Mouse (Mus musculus): ENCODE results near the gene Hbp1. TPM values are rescaled to one million over a fixed set of nuclear protein-coding genes. Genes with fewer than 3 reads are reported as not detected.

Gene Hbp1
- polyA plus RNA-seq, 1 experiment = 38.4 TPM

- no peak overlapping the region for H3K27ac ChIP-seq (ENCODE audit: insufficient read depth, low read length)
- H3K4me3 ChIP-seq (ENCODE audit: extremely low read depth, insufficient read depth, insufficient read length) = no peak overlapping the region
- no peaks in the 10 kb centered on the region for H3K27me3 ChIP-seq (ENCODE audit: control insufficient read depth, insufficient read depth, low read length)
- H3K36me3 ChIP-seq (ENCODE audit: control insufficient read depth, insufficient read depth, low read length) = no peaks in the 10 kb centered on the region
- H3K4me1 ChIP-seq (ENCODE audit: control insufficient read depth, insufficient read depth, insufficient read length) = no peaks in the 10 kb centered on the region
- no peak for DNase-seq (ENCODE audit: low read depth in 1 of 2, low spot score in 2 of 2)
- TF ChIP-seq POLR2A (IDR thresholded peaks at IDR 0.05; ENCODE audit: low read depth, low read length) (no peak), CTCF (IDR thresholded peaks at IDR 0.05; ENCODE audit: extremely low read depth, insufficient read depth, insufficient read length, insufficient replicate concordance) (no peak)
- WGBS = 71% methylated on average over 7 of the region's 7 CpGs
These were observed 26.2 kb upstream of the Hbp1 start for GRCm38 (mm10) chr12:31976544-31976943.

GRCm38 (mm10) chr12:31973473-31974172, 23.3 kb upstream of the Hbp1 start:
- no peak overlapping the region for H3K27ac ChIP-seq (ENCODE audit: insufficient read depth, low read length)

GRCm38 (mm10) chr12:31971547-31971946, 21.2 kb upstream of the Hbp1 start:
- DNase-seq (ENCODE audit: low read depth in 1 of 2, low spot score in 2 of 2) = no peak
- no peaks in the 10 kb centered on the region for H3K4me1 ChIP-seq (ENCODE audit: control insufficient read depth, insufficient read depth, insufficient read length)
- no peaks in the 10 kb centered on the region for H3K27me3 ChIP-seq (ENCODE audit: control insufficient read depth, insufficient read depth, low read length)
- H3K36me3 ChIP-seq (ENCODE audit: control insufficient read depth, insufficient read depth, low read length) = no peaks in the 10 kb centered on the region
- H3K4me3 ChIP-seq (ENCODE audit: extremely low read depth, insufficient read depth, insufficient read length) = no peak overlapping the region
- TF ChIP-seq CTCF (IDR thresholded peaks at IDR 0.05; ENCODE audit: extremely low read depth, insufficient read depth, insufficient read length, insufficient replicate concordance) (no peak), POLR2A (IDR thresholded peaks at IDR 0.05; ENCODE audit: low read depth, low read length) (no peak)
- H3K27ac ChIP-seq (ENCODE audit: insufficient read depth, low read length) = no peak overlapping the region
- 97% methylated on average over 8 of the region's 8 CpGs for WGBS

More at GRCm38 (mm10) chr12:31973473-31974172, 23.3 kb upstream of the Hbp1 start:
- Histone ChIP-seq H3K4me3 (ENCODE audit: extremely low read depth, insufficient read depth, insufficient read length) (no peak overlapping the region), H3K4me1 (ENCODE audit: control insufficient read depth, insufficient read depth, insufficient read length) (no peaks in the 10 kb centered on the region), H3K36me3 (ENCODE audit: control insufficient read depth, insufficient read depth, low read length) (no peaks in the 10 kb centered on the region), H3K27me3 (ENCODE audit: control insufficient read depth, insufficient read depth, low read length) (no peaks in the 10 kb centered on the region)
- WGBS = 38% methylated on average over 13 of the region's 13 CpGs
- TF ChIP-seq POLR2A (IDR thresholded peaks at IDR 0.05; ENCODE audit: low read depth, low read length) (no peak), CTCF (IDR thresholded peaks at IDR 0.05; ENCODE audit: extremely low read depth, insufficient read depth, insufficient read length, insufficient replicate concordance) (no peak)
- DNase-seq (ENCODE audit: low read depth in 1 of 2, low spot score in 2 of 2) = peak; percentile 55 to 79

GRCm38 (mm10) chr12:31969111-31969510, 18.8 kb upstream of the Hbp1 start:
- DNase-seq (ENCODE audit: low read depth in 1 of 2, low spot score in 2 of 2) = no peak
- no peaks in the 10 kb centered on the region for H3K27me3 ChIP-seq (ENCODE audit: control insufficient read depth, insufficient read depth, low read length)
- no peak for TF ChIP-seq POLR2A (IDR thresholded peaks at IDR 0.05; ENCODE audit: low read depth, low read length)
- no peak for TF ChIP-seq CTCF (IDR thresholded peaks at IDR 0.05; ENCODE audit: extremely low read depth, insufficient read depth, insufficient read length, insufficient replicate concordance)
- no peak overlapping the region for H3K4me3 ChIP-seq (ENCODE audit: extremely low read depth, insufficient read depth, insufficient read length)
- no peaks in the 10 kb centered on the region for H3K4me1 ChIP-seq (ENCODE audit: control insufficient read depth, insufficient read depth, insufficient read length)
- H3K36me3 ChIP-seq (ENCODE audit: control insufficient read depth, insufficient read depth, low read length) = no peaks in the 10 kb centered on the region
- 75% methylated on average over 1 of the region's 1 CpGs for WGBS
- H3K27ac ChIP-seq (ENCODE audit: insufficient read depth, low read length) = no peak overlapping the region

GRCm38 (mm10) chr12:31967536-31967935, 17.2 kb upstream of the Hbp1 start:
- H3K4me3 ChIP-seq (ENCODE audit: extremely low read depth, insufficient read depth, insufficient read length) = no peak overlapping the region
- DNase-seq (ENCODE audit: low read depth in 1 of 2, low spot score in 2 of 2) = peak in 1 of 2 experiments; percentile 57
- H3K27me3 ChIP-seq (ENCODE audit: control insufficient read depth, insufficient read depth, low read length) = no peaks in the 10 kb centered on the region
- H3K4me1 ChIP-seq (ENCODE audit: control insufficient read depth, insufficient read depth, insufficient read length) = no peaks in the 10 kb centered on the region
- TF ChIP-seq CTCF (IDR thresholded peaks at IDR 0.05; ENCODE audit: extremely low read depth, insufficient read depth, insufficient read length, insufficient replicate concordance) (peak; percentile 14; the same call in 1 of the 2 replicates), POLR2A (IDR thresholded peaks at IDR 0.05; ENCODE audit: low read depth, low read length) (no peak)
- H3K36me3 ChIP-seq (ENCODE audit: control insufficient read depth, insufficient read depth, low read length) = no peaks in the 10 kb centered on the region
- WGBS = 10% methylated on average over 2 of the region's 2 CpGs
- H3K27ac ChIP-seq (ENCODE audit: insufficient read depth, low read length) = no peak overlapping the region

- no peak overlapping the region; the same call in 1 of the 2 replicates for H3K27ac ChIP-seq (ENCODE audit: insufficient read depth, low read length)
- no peaks in the 10 kb centered on the region for H3K27me3 ChIP-seq (ENCODE audit: control insufficient read depth, insufficient read depth, low read length)
- no peaks in the 10 kb centered on the region for H3K4me1 ChIP-seq (ENCODE audit: control insufficient read depth, insufficient read depth, insufficient read length)
- TF ChIP-seq CTCF (IDR thresholded peaks at IDR 0.05; ENCODE audit: extremely low read depth, insufficient read depth, insufficient read length, insufficient replicate concordance) (no peak), POLR2A (IDR thresholded peaks at IDR 0.05; ENCODE audit: low read depth, low read length) (no peak)
- no peak for DNase-seq (ENCODE audit: low read depth in 1 of 2, low spot score in 2 of 2)
- H3K36me3 ChIP-seq (ENCODE audit: control insufficient read depth, insufficient read depth, low read length) = no peaks in the 10 kb centered on the region
- no peak overlapping the region for H3K4me3 ChIP-seq (ENCODE audit: extremely low read depth, insufficient read depth, insufficient read length)
- WGBS = 78% methylated on average over 4 of the region's 4 CpGs
These were observed 16.1 kb upstream of the Hbp1 start for GRCm38 (mm10) chr12:31966405-31966804.

All from spleen, adult 2 months (tissue).